Mouse (Mus musculus) hindbrain, embryonic 14.5 days (tissue): ENCODE data around the gene Apobec1. TPM values are rescaled to one million over a fixed set of nuclear protein-coding genes. Genes with fewer than 3 reads are reported as not detected.
"Not testable (repeated sequence)": the region's sequence is repeated elsewhere in the genome, so short reads cannot be mapped to it uniquely, and the experiment has no call there.

ENCODE experiments used
- ATAC-seq: fragments of 200-750 bp; cut with Nextera tagmentation; 2 replicates; pipeline ENCODE4 v1.8.0; 2017; ENCODE audit warnings: moderate number of reproducible peaks, mild to moderate bottlenecking, moderate TSS enrichment, moderate library complexity; ENCODE audit not compliant: low FRiP score
- DNase-seq: peaks from one replicate; pipeline ENCODE4 v3.0.0-alpha.2; 2015; ENCODE audit warnings: low spot score
- H3K27ac ChIP-seq: fragments of 300-500 bp; sonication (generic); 2 replicates; pipeline ENCODE4 v1.5.1; 2014; ENCODE audit warnings: mild to moderate bottlenecking, moderate library complexity
- H3K27me3 ChIP-seq: fragments of 300-500 bp; sonication (generic); 2 replicates; pipeline ENCODE4 v1.6.1; 2014; ENCODE audit warnings: mild to moderate bottlenecking, low read length, mixed read lengths; ENCODE audit not compliant: control insufficient read depth, insufficient read depth
- H3K36me3 ChIP-seq: fragments of 300-500 bp; sonication (generic); replicated peaks from 2 replicates; pipeline ENCODE4 v1.6.1; 2014; ENCODE audit not compliant: control insufficient read depth, insufficient read depth
- H3K4me1 ChIP-seq: fragments of 300-500 bp; sonication (generic); replicated peaks from 2 replicates; pipeline ENCODE4 v1.6.1; 2014; ENCODE audit warnings: antibody characterized with exemption, low read length, mixed read lengths; ENCODE audit not compliant: control insufficient read depth, insufficient read depth
- H3K4me2 ChIP-seq: fragments of 300-500 bp; sonication (generic); replicated peaks from 2 replicates; pipeline ENCODE4 v1.6.1; 2014; ENCODE audit warnings: mild to moderate bottlenecking, moderate library complexity
- H3K4me3 ChIP-seq: fragments of 300-500 bp; sonication (generic); replicated peaks from 2 replicates; pipeline ENCODE4 v1.5.1; 2014; ENCODE audit warnings: mild to moderate bottlenecking, low read length
- H3K9ac ChIP-seq: fragments of 300-500 bp; sonication (generic); 2 replicates; pipeline ENCODE4 v1.6.1; 2014
- H3K9me3 ChIP-seq: fragments of 300-500 bp; sonication (generic); 2 replicates; pipeline ENCODE4 v1.6.1; 2016; ENCODE audit warnings: low read length; ENCODE audit not compliant: control insufficient read depth
- WGBS: fragments of 180-500 bp; shearing (Covaris S2); extraction: QIAGEN DNeasy Blood & Tissue Kit; methylation state at CpG from one replicate; pipeline ENCODE4 v1.1.7; 2014; 5-methylcytosine and 5-hydroxymethylcytosine counted together
- polyA plus RNA-seq: library from polyadenylated mRNA; unstranded; fragments of >200 nt; fragmentation: Nextera tagmentation; extraction: Ambion mirVana; gene quantifications from 2 replicates; pipeline ENCODE4 v1.2.1, GENCODE M21; 2014

Apobec1 gene
- polyA plus RNA-seq, 1 experiment from 2014 or later = 1.5 TPM

DNA sequence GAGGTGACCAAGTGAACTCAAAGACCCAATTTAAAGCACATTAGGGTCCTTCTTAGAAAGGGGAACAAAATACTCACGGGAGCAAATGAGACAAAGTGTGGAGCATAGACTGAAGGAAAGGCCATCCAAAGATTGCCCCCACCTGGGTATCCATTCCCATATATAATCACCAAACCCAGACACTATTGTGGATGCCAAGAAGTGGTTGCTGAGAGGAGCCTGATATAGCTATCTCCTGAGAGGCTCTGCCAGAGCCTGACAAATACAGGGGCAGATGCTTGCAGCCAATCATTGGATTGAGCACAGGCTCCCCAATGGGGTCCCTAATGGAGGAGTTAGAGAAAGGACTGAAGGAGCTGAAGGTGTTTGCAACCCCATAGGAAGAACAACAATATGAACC lies 27.2 kb downstream of the Apobec1 start:
- H3K27me3 ChIP-seq, H3K4me2 ChIP-seq, H3K9ac ChIP-seq, ATAC-seq, DNase-seq, H3K4me1 ChIP-seq, H3K27ac ChIP-seq, H3K9me3 ChIP-seq, H3K36me3 ChIP-seq, H3K4me3 ChIP-seq: not testable (repeated sequence)
- WGBS = 91% methylated on average over 1 of the region's 1 CpGs

DNA sequence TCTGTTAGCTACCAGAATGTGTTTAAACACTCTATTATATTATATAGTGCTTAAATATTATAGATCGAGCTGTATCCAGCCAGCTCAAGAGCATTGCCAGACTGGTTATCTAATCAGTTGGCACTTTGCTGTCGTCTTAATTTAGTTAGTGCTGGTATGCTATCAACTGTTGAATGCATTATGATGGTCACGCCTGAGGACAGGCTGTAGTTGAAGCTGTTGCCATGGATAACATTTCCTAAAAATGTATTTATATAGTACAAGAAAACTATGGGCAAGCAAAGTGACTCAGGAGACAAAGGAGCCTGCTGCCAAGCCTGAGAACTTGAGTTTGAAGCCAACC lies 30.7 kb downstream of the Apobec1 start:
- Histone ChIP-seq H3K4me3 (no peak overlapping the region), H3K9me3 (no peaks in the 10 kb centered on the region), H3K9ac (no peak overlapping the region), H3K27me3 (no peaks in the 10 kb centered on the region), H3K27ac (no peak overlapping the region), H3K36me3 (no peaks in the 10 kb centered on the region), H3K4me1 (no peaks in the 10 kb centered on the region), H3K4me2 (no peak overlapping the region)
- no peak for DNase-seq
- ATAC-seq = no peak
- 88% methylated on average over 3 of the region's 3 CpGs for WGBS

DNA sequence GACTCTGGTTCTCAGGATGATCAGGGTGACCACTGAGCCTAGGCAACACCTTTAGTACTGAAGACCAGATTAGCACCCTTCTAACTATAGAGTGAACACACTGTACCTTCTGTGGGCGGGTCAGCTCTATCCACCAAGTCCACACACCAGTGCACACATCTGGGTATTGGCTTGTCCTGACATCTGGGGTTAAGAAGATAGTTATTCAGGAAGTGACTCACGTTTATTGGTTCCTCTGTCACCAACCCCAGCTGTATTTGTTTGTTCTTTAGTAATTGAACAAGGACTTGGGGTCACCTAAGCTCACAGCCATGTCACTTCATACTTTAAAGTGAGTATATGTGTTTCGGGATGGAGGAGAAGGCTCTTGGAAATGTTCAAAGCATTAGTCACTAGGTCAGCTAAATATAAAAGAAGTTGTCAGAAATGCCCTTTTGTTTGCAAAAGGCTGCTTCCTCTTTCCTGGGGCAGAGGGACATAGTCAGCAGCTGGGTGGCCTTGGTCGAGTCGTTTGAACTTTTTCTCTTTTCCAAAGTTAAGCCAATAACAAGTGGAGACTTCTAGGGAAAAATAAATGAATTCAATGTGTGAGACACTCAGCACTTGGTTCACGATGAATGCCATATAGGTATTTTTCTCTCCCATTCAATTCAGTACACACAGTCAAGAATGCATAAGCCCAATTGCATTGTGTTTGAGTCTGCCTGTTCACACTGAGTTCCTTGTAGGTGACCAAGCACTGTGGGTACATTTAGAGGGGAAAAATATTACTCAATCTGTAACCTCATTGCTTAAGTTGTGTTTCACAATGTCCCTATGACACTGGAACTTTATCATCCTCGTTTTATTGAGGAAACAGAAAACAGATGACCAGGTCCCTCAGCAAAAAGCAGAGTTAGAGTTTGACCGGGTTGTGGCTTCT lies 31.3 kb downstream of the Apobec1 start:
- no peak for DNase-seq
- ATAC-seq = no peak
- no peaks in the 10 kb centered on the region for H3K9me3 ChIP-seq
- H3K9ac ChIP-seq = no peak overlapping the region
- no peak overlapping the region for H3K27ac ChIP-seq
- no peaks in the 10 kb centered on the region for H3K4me1 ChIP-seq
- WGBS = 80% methylated on average over 8 of the region's 8 CpGs
- H3K27me3 ChIP-seq = no peaks in the 10 kb centered on the region
- H3K4me2 ChIP-seq = no peak overlapping the region
- H3K36me3 ChIP-seq = no peaks in the 10 kb centered on the region
- no peak overlapping the region for H3K4me3 ChIP-seq

DNA sequence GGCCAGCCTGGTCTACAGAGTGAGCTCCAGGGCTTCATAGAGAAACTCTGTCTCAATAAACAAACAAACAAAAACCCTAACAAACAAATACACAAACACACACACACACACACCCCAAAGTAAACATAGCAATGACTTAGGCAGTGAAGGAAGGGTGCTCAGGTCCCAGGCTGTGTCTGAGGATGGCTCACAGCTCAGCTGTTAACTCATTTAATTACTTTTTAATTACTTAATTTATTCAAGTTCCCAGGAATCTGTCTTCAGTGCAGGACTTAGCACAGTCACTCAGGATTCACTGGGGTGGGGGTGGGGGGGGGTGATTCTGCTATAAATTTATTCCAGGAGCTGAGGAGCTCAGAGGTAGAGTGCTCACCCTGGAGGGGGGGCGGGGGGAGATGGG lies 32.5 kb downstream of the Apobec1 start:
- no peaks in the 10 kb centered on the region for H3K27me3 ChIP-seq
- ATAC-seq (peak; percentile 49; the same call in 1 of the 2 replicates), DNase-seq (no peak)
- no peak overlapping the region for H3K9ac ChIP-seq
- H3K4me1 ChIP-seq = no peaks in the 10 kb centered on the region
- H3K27ac ChIP-seq = no peak overlapping the region; the same call in none of the 2 replicates
- 78% methylated on average over 1 of the region's 1 CpGs for WGBS
- H3K36me3 ChIP-seq = no peaks in the 10 kb centered on the region
- H3K4me3 ChIP-seq = no peak overlapping the region
- no peak overlapping the region for H3K4me2 ChIP-seq
- H3K9me3 ChIP-seq = no peaks in the 10 kb centered on the region

DNA sequence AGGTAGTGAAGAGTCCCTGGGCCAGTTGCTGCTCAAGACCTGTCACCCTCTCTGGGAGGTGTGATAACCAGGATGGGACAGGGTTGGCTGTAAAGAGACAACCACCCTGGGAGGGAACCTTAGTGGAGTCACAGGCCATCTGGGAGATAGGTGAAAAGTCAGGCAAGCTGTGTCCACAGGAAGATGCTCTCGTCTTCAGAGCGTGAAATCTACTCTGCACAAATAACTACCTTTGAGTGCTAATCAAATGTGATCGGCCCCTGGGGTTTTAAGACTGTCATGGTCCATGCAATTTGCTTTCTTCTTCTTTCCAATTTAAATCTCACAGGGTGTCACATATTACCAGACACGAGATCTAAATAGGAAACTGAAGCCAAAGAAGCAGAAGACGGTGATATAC lies 33.1 kb downstream of the Apobec1 start:
- ATAC-seq (no peak), DNase-seq (peak; percentile 27)

DNA sequence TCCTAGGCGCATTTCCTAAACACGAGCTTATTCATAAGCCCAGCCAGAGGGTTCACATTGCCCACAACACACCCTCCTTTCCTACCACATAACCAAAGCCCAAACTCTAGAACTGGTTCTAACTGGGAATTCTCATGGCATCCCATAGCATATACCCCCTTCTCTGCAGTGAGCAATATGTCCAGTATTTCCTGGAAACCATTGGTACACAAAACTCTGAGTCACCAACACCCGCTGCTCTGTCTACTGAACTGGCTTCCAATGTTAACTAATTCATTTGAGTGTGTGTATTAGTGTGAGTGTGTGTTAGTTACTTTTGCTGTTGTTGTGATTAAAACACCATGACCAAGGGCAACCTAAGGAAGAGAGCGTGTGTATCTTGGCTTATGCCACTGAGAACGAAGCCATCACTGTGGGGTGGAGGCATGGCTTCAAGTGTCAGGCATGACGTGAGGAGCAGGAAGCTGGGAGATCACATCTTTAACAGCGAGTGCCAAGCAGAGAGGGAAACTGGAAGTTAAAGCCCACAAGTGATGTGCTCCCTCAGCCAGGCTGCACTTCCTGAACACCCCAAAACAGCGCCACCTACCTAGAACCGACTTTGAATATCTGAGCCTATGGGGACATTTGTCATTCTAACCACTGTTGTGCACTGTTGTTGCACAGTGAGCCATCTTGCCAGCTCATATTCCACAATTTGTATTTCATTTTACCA lies 37.0 kb downstream of the Apobec1 start:
- H3K9ac ChIP-seq = no peak overlapping the region
- 92% methylated on average over 9 of the region's 9 CpGs for WGBS

More for the DNA sequence above, 33.1 kb downstream of the Apobec1 start:
- Histone ChIP-seq H3K27ac (no peak overlapping the region), H3K9me3 (no peaks in the 10 kb centered on the region), H3K36me3 (no peaks in the 10 kb centered on the region), H3K4me2 (no peak overlapping the region), H3K4me3 (no peak overlapping the region), H3K4me1 (no peaks in the 10 kb centered on the region), H3K9ac (no peak overlapping the region), H3K27me3 (no peaks in the 10 kb centered on the region)
- WGBS = 54% methylated on average over 5 of the region's 5 CpGs

DNA sequence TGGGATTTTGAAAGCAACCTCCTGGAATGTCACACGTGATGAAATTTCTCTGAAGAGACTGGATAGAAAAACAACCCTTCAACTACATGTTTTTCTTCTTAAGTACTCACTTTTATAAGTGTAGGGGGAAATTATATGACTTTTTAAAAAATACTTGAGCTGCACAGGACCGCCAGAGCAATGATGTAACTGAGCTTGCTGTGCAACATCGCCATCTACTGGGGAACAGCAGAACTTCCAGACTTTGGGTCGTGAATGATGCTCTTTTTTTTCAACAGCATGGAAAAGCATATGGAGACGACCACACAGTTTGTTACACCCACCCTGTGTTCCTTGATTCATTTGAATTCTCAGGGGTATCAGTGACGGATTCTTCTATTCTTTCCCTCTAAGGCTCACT lies 39.8 kb downstream of the Apobec1 start:
- Histone ChIP-seq H3K36me3 (no peaks in the 10 kb centered on the region), H3K4me3 (no peak overlapping the region), H3K4me2 (peak overlapping the region; percentile 26), H3K9me3 (no peaks in the 10 kb centered on the region), H3K27me3 (no peaks in the 10 kb centered on the region), H3K9ac (no peak overlapping the region), H3K4me1 (no peaks in the 10 kb centered on the region; the same call in 1 of the 2 replicates), H3K27ac (no peak overlapping the region)
- DNase-seq = peak; percentile 89
- ATAC-seq = peak; percentile 41; the same call in 1 of the 2 replicates
- 4% methylated on average over 6 of the region's 6 CpGs for WGBS

More for the DNA sequence above, 37.0 kb downstream of the Apobec1 start:
- Histone ChIP-seq H3K4me1 (no peaks in the 10 kb centered on the region; the same call in 1 of the 2 replicates), H3K4me2 (no peak overlapping the region), H3K36me3 (no peaks in the 10 kb centered on the region), H3K9me3 (no peaks in the 10 kb centered on the region), H3K4me3 (no peak overlapping the region), H3K27ac (no peak overlapping the region), H3K27me3 (no peaks in the 10 kb centered on the region)
- no peak for DNase-seq
- no peak for ATAC-seq

DNA sequence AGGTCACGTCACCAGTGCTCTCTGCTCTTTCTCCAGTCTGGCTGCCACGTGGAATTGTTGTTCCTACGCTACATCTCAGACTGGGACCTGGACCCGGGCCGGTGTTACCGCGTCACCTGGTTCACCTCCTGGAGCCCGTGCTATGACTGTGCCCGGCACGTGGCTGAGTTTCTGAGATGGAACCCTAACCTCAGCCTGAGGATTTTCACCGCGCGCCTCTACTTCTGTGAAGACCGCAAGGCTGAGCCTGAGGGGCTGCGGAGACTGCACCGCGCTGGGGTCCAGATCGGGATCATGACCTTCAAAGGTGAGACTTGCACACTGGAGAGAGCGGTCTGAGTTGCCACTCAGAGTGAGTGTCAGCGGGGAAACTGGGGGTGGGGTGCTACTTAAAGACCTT lies 41.2 kb downstream of the Apobec1 start:
- DNase-seq = no peak

DNA sequence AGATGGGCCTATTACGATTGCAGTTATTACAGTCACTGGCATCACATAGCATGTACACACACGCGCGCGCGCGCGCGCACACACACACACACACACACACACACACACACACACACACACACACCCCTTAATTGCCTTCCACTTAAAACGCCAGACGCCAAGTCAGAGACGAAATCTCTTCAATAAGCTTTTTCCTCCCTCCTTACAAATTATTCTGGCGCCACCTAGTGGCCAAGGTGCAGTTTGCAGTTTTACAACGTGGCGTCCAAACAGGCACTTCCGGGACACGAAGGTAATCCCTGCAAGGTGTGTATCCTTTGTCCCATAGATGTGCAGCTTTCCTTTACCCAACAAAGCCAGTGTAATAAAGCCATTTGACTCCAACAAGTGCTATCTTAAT lies 41.8 kb downstream of the Apobec1 start:
- 17% methylated on average over 17 of the region's 17 CpGs for WGBS
- Histone ChIP-seq H3K9ac (no peak overlapping the region), H3K27me3 (no peaks in the 10 kb centered on the region), H3K9me3 (no peaks in the 10 kb centered on the region), H3K27ac (no peak overlapping the region), H3K4me3 (no peak overlapping the region), H3K36me3 (no peaks in the 10 kb centered on the region), H3K4me2 (peak overlapping the region; percentile 34), H3K4me1 (peaks cover 2% of the 10 kb centered on the region; the same call in 1 of the 2 replicates)
- DNase-seq (peak; percentile 89), ATAC-seq (peak; percentile 41; the same call in 1 of the 2 replicates)

More for the DNA sequence above, 41.2 kb downstream of the Apobec1 start:
- ATAC-seq = peak; percentile 32; the same call in 1 of the 2 replicates
- Histone ChIP-seq H3K4me3 (no peak overlapping the region), H3K9me3 (no peaks in the 10 kb centered on the region), H3K9ac (no peak overlapping the region), H3K36me3 (no peaks in the 10 kb centered on the region), H3K27ac (no peak overlapping the region), H3K4me2 (no peak overlapping the region), H3K27me3 (no peaks in the 10 kb centered on the region), H3K4me1 (peaks cover 2% of the 10 kb centered on the region; the same call in 1 of the 2 replicates)
- 85% methylated on average over 20 of the region's 20 CpGs for WGBS
